Comparison of ENCODE assay signal across 19 mouse cellular contexts in genomic region chr6:149063382-149063781, GRCm38 (mm10). TPM values are rescaled to one million over a fixed set of nuclear protein-coding genes. Genes with fewer than 3 reads are reported as not detected.
DNase-seq lines count a peak whose midpoint lies in the region; ATAC-seq and TF ChIP-seq lines count a peak whose summit lies in the region.
"Had no signal": no experiment of that assay in that cellular context is flagged by ENCODE, and none has a peak within 500 bp of the region (broad histone marks: within the 10 kb centered on the region; RNA-seq: fewer than 3 reads in every experiment).

No protein-coding gene starts in this region.

- DNase-seq in heart, postnatal 0 days (ENCODE audit: low spot score): no peak
- no peak for DNase-seq in heart, adult 9 months (ENCODE audit: low spot score in 2 of 2)
- peak; percentile 6 for DNase-seq in retina, postnatal 1 day
- no peak for DNase-seq in retina, embryonic 14.5 days (ENCODE audit: low spot score)
- peak; percentile 57 for DNase-seq in brain, adult 2 months (ENCODE audit: low read depth, low spot score)
- DNase-seq in MN1 (ENCODE audit: low spot score): no peak
- DNase-seq: adrenal gland, adult 2 months; adrenal gland, postnatal 10 days; adrenal gland, postnatal 25 days; cerebellum, adult 11-12 months; cerebellum, adult 2 months; cerebellum, adult 9-10 months; cerebellum, postnatal 10 days; cerebellum, postnatal 25 days; forebrain, postnatal 0 days had no signal

- H3K4me3 ChIP-seq in heart, postnatal 0 days (ENCODE audit: low read depth, low read length): no peak overlapping the region
- H3K4me3 ChIP-seq: embryonic facial prominence, embryonic 10.5 days; embryonic facial prominence, embryonic 12.5 days; forebrain, embryonic 13.5 days; forebrain, embryonic 15.5 days had no signal

- no peak for TF ChIP-seq EP300 in heart, postnatal 0 days (IDR thresholded peaks at IDR 0.05; ENCODE audit: low read depth)

- H3K27ac ChIP-seq in heart, postnatal 0 days (ENCODE audit: low read depth): 0 out of 2 replicates have a peak overlapping the region, but pooled peaks have one; percentile 17
- H3K27ac ChIP-seq: embryonic facial prominence, embryonic 10.5 days; embryonic facial prominence, embryonic 12.5 days; forebrain, embryonic 13.5 days; forebrain, embryonic 15.5 days had no signal

- H3K27me3 ChIP-seq in heart, postnatal 0 days (ENCODE audit: control insufficient read depth, insufficient read depth, low read length): no peaks in the 10 kb centered on the region
- H3K27me3 ChIP-seq: embryonic facial prominence, embryonic 12.5 days; forebrain, embryonic 13.5 days; forebrain, embryonic 15.5 days had no signal

- TF ChIP-seq CTCF in heart, postnatal 0 days (IDR thresholded peaks at IDR 0.05; ENCODE audit: low read depth): no peak

- no peak for ATAC-seq in heart, postnatal 0 days (ENCODE audit: insufficient read depth, low read depth)
- ATAC-seq: forebrain, embryonic 13.5 days; forebrain, embryonic 15.5 days; forebrain, postnatal 0 days had no signal

- H3K4me1 ChIP-seq in heart, postnatal 0 days (ENCODE audit: control insufficient read depth, insufficient read depth): 0 out of 2 replicates have a peak, but pooled peaks cover 5% of the 10 kb centered on the region
- H3K4me1 ChIP-seq: embryonic facial prominence, embryonic 10.5 days; embryonic facial prominence, embryonic 12.5 days; forebrain, embryonic 13.5 days; forebrain, embryonic 15.5 days had no signal

- H3K36me3 ChIP-seq in heart, postnatal 0 days (replicated peaks; ENCODE audit: control insufficient read depth, insufficient read depth, low read length): peaks cover 11% of the 10 kb centered on the region; the same call in 1 of the 2 replicates
- H3K36me3 ChIP-seq: embryonic facial prominence, embryonic 12.5 days; forebrain, embryonic 15.5 days had no signal

- H3K9me3 ChIP-seq in heart, postnatal 0 days (replicated peaks; ENCODE audit: control insufficient read depth, low read length): no peaks in the 10 kb centered on the region
- H3K9me3 ChIP-seq: embryonic facial prominence, embryonic 10.5 days; embryonic facial prominence, embryonic 12.5 days; forebrain, embryonic 13.5 days; forebrain, embryonic 15.5 days had no signal

- H3K4me2 ChIP-seq in heart, postnatal 0 days (ENCODE audit: low read depth, low read length): no peak overlapping the region
- H3K4me2 ChIP-seq: embryonic facial prominence, embryonic 12.5 days; forebrain, embryonic 13.5 days; forebrain, embryonic 15.5 days had no signal

- H3K9ac ChIP-seq in heart, postnatal 0 days (replicated peaks; ENCODE audit: low read depth, low read length): no peak overlapping the region
- H3K9ac ChIP-seq: embryonic facial prominence, embryonic 12.5 days; forebrain, embryonic 13.5 days; forebrain, embryonic 15.5 days; forebrain, postnatal 0 days had no signal

RNA-seq across cellular contexts. Expression of gene Dennd5b, which starts 38.1 kb away (rescaled TPM):
- total RNA-seq in heart, postnatal 0 days (2014; rRNA removed; ENCODE audit: low replicate concordance): 25.5 and 29.1 TPM in 2 replicates
- polyA plus RNA-seq in heart, postnatal 0 days (2015; fragmentation: Nextera tagmentation; extraction: Ambion mirVana): 5.4 and 5.6 TPM in 2 replicates

Comparison
In these comparisons a context has a peak if more than half of its experiments do, and no peak if none do; other contexts are left out.
1. DNase-seq: peak in retina, postnatal 1 day (single experiment) and brain, adult 2 months (single experiment); none in heart, postnatal 0 days (single experiment), heart, adult 9 months (0 of 2), retina, embryonic 14.5 days (single experiment) and MN1 (single experiment).